Mouse (Mus musculus) lung, postnatal 0 days (tissue): Measurements from ENCODE around the gene Plbd2. TPM values are rescaled to one million over a fixed set of nuclear protein-coding genes. Genes with fewer than 3 reads are reported as not detected.
A peak's percentile ranks its signal among the peaks of the same experiment; 100 is the strongest.

Experiments used
- ATAC-seq: fragments of 200-750 bp; cut with Nextera tagmentation; 2 replicates; pipeline ENCODE4 v1.8.0; 2017; ENCODE audit warnings: moderate library complexity
- DNase-seq: peaks from one replicate; pipeline ENCODE4 v3.0.0-alpha.2; 2016; ENCODE audit warnings: low spot score
- H3K27ac ChIP-seq: fragments of 300-500 bp; sonication (generic); 2 replicates; pipeline ENCODE4 v1.5.1; 2014; ENCODE audit warnings: antibody characterized with exemption, mild to moderate bottlenecking, low read length, mixed read lengths
- H3K27me3 ChIP-seq: fragments of 300-500 bp; sonication (generic); replicated peaks from 2 replicates; pipeline ENCODE4 v1.6.1; 2014; ENCODE audit warnings: low read length, mixed read lengths; ENCODE audit not compliant: insufficient read depth
- H3K36me3 ChIP-seq: fragments of 300-500 bp; sonication (generic); 2 replicates; pipeline ENCODE4 v1.6.1; 2014; ENCODE audit warnings: low read length, mixed read lengths; ENCODE audit not compliant: insufficient read depth
- H3K4me1 ChIP-seq: fragments of 300-500 bp; sonication (generic); 2 replicates; pipeline ENCODE4 v1.6.1; 2014; ENCODE audit warnings: antibody characterized with exemption, low read depth, low read length, mixed read lengths; ENCODE audit not compliant: insufficient read depth
- H3K4me2 ChIP-seq: fragments of 300-500 bp; sonication (generic); replicated peaks from 2 replicates; pipeline ENCODE4 v1.6.1; 2014; ENCODE audit warnings: low read depth, mild to moderate bottlenecking, low read length, moderate library complexity, mixed read lengths
- H3K4me3 ChIP-seq: fragments of 300-500 bp; sonication (generic); 2 replicates; pipeline ENCODE4 v1.5.1; 2014; ENCODE audit warnings: low read depth, low read length
- H3K9ac ChIP-seq: fragments of 300-500 bp; sonication (generic); replicated peaks from 2 replicates; pipeline ENCODE4 v1.6.1; 2014; ENCODE audit warnings: low read depth, mild to moderate bottlenecking
- H3K9me3 ChIP-seq: fragments of 300-500 bp; sonication (generic); 2 replicates; pipeline ENCODE4 v1.6.1; 2016; ENCODE audit warnings: low read length, mixed read lengths
- CTCF ChIP-seq: IDR thresholded peaks from 2 replicates; pipeline ENCODE4 v1.5.1; 2016; ENCODE audit warnings: antibody characterized with exemption, mild to moderate bottlenecking
- EP300 ChIP-seq: IDR thresholded peaks from 2 replicates; pipeline ENCODE4 v1.6.1; 2016; ENCODE audit warnings: antibody characterized with exemption, mild to moderate bottlenecking, control low read depth
- WGBS: fragments of 180-500 bp; shearing (Covaris S2); extraction: QIAGEN DNeasy Blood & Tissue Kit; methylation state at CpG from one replicate; pipeline ENCODE4 v1.1.7; 2014; 5-methylcytosine and 5-hydroxymethylcytosine counted together
- polyA plus RNA-seq: library from polyadenylated mRNA; unstranded; fragments of >200 nt; fragmentation: Nextera tagmentation; extraction: Ambion mirVana; gene quantifications from 2 replicates; pipeline ENCODE4 v1.2.1, GENCODE M21; 2015

Gene Plbd2
- polyA plus RNA-seq, 1 experiment from 2014 or later = 69.2 TPM

DNA sequence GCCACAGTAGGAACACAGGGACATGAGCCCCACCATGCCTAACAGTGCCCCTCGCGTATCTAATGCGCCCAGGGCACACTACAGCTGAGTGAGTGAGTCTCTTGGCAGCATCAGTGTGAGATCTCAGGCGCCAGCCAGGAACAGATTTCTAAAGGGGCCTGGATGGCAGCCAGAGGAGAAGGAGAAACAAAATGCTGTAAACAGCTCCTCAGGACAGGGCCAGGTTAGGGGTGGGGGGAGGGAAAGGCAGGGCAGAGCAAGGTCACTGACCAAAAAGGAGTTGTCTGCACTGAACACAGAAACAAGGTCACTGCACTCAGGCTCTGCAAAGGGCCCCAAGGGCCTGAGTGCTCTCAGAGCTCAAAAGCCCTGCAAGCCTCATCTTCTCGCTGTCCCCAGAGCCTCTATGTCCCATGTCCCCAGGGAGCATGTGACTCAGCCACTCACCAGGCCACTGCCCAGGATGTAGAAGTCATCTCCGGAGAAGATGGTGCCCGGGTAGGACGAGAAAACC, 12.7 kb downstream of the Plbd2 start:
- ATAC-seq (peak; percentile 36), DNase-seq (peak; percentile 49)
- Histone ChIP-seq H3K4me1 (no peaks in the 10 kb centered on the region), H3K36me3 (0 out of 2 replicates have a peak, but pooled peaks cover 15% of the 10 kb centered on the region), H3K27ac (no peak overlapping the region), H3K27me3 (no peaks in the 10 kb centered on the region), H3K4me3 (no peak overlapping the region), H3K9ac (no peak overlapping the region), H3K4me2 (no peak overlapping the region), H3K9me3 (no peaks in the 10 kb centered on the region)
- WGBS = 53% methylated on average over 8 of the region's 8 CpGs
- TF ChIP-seq EP300 (no peak), CTCF (no peak)

DNA sequence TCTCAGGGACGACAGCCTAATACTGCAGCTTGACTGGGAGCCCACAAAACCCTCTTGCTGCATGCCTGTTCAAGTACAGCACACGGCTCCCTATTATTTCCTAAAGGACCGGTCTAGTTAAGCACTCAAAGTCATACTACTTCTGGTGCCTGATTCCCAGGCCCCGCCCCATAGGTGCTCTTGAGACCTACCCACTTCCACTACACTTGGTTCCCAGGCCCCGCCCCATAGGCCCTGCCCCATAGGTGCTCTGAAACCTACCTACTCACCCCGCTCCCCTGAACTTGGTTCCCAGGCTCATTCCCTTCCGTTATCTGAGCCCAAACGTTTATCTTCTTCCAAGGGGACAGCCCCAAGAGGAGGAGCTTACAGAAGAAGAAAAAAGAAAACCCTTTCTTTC, 15.6 kb downstream of the Plbd2 start:
- TF ChIP-seq EP300 = no peak
- no peak for TF ChIP-seq CTCF
- 0 out of 2 replicates have a peak, but pooled peaks have one; percentile 45 for ATAC-seq
- Histone ChIP-seq H3K9ac (no peak overlapping the region), H3K27ac (no peak overlapping the region), H3K9me3 (no peaks in the 10 kb centered on the region), H3K36me3 (0 out of 2 replicates have a peak, but pooled peaks cover 13% of the 10 kb centered on the region), H3K27me3 (no peaks in the 10 kb centered on the region), H3K4me1 (no peaks in the 10 kb centered on the region), H3K4me3 (no peak overlapping the region), H3K4me2 (no peak overlapping the region)
- no peak for DNase-seq
- 61% methylated on average over 8 of the region's 8 CpGs for WGBS

DNA sequence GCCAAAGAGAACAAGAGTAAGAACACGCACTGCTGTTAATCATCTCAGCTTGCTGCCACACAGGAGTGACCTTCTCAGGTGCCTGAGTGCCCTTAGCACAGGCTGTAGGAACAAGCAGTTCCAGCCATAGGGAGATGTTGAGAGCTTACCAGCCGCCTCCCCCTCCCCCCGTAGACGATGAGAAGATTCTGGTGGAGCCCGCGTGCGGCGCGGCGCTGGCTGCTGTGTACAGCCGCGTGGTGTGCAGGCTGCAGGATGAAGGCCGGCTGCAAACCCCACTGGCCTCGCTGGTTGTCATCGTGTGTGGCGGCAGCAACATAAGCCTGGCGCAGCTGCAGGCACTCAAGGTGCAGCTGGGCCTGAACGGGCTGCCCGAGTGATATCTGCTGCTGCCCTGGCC, 20.0 kb downstream of the Plbd2 start:
- TF ChIP-seq CTCF (no peak), EP300 (no peak)
- WGBS = 71% methylated on average over 19 of the region's 19 CpGs
- Histone ChIP-seq H3K4me3 (no peak overlapping the region), H3K36me3 (0 out of 2 replicates have a peak, but pooled peaks cover 13% of the 10 kb centered on the region), H3K4me1 (no peaks in the 10 kb centered on the region), H3K4me2 (no peak overlapping the region), H3K27ac (no peak overlapping the region), H3K9ac (no peak overlapping the region), H3K27me3 (no peaks in the 10 kb centered on the region), H3K9me3 (no peaks in the 10 kb centered on the region)
- DNase-seq (no peak), ATAC-seq (0 out of 2 replicates have a peak, but pooled peaks have one; percentile 24)

DNA sequence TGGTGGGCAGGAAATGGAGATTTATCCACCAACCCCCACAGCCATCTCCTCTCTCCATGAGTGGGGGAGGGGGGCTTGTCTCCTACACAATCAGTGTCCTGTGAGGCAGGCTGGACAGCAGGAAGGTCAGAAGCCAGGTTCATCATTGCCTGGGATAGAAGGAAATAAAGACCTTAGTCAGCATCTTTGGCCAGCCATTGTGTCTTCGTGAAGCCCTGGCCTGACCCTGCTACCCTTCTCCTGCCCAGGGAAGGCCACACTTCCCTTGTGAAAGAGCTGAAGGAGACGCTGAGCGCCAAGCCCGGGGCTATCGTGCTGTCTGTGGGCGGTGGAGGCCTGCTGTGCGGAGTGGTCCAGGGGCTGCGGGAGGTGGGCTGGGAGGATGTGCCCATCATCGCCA, 22.2 kb downstream of the Plbd2 start:
- TF ChIP-seq CTCF (no peak), EP300 (no peak)
- Histone ChIP-seq H3K9me3 (no peaks in the 10 kb centered on the region), H3K4me3 (no peak overlapping the region), H3K27me3 (no peaks in the 10 kb centered on the region), H3K4me1 (no peaks in the 10 kb centered on the region), H3K27ac (no peak overlapping the region), H3K4me2 (no peak overlapping the region), H3K36me3 (0 out of 2 replicates have a peak, but pooled peaks cover 4% of the 10 kb centered on the region), H3K9ac (no peak overlapping the region)
- ATAC-seq (no peak), DNase-seq (no peak)
- WGBS = 75% methylated on average over 9 of the region's 9 CpGs

DNA sequence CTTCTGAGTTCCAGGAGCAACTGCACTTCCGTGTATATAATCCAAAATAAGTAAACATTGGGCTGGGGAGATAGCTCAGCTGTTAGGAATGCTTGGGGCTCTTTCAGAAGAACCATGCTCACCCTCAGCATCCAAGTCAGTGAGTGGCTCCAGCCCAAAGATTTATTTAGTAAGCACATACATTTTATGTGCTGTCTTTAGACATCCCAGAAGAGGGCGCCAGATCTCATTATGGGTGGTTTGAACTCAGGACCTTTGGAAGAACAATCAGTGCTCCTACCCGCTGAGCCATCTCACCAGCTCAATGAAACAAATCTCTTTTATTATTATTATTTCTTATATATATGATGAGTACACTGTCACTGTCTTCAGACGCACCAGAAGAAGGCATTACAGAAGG, 23.9 kb downstream of the Plbd2 start:
- DNase-seq = no peak
- Histone ChIP-seq H3K9me3 (no peaks in the 10 kb centered on the region), H3K4me2 (no peak overlapping the region), H3K9ac (no peak overlapping the region), H3K27ac (no peak overlapping the region), H3K27me3 (no peaks in the 10 kb centered on the region), H3K4me3 (no peak overlapping the region), H3K36me3 (no peaks in the 10 kb centered on the region), H3K4me1 (no peaks in the 10 kb centered on the region)
- no peak for ATAC-seq
- 59% methylated on average over 4 of the region's 4 CpGs for WGBS
- TF ChIP-seq CTCF (no peak), EP300 (no peak)

DNA sequence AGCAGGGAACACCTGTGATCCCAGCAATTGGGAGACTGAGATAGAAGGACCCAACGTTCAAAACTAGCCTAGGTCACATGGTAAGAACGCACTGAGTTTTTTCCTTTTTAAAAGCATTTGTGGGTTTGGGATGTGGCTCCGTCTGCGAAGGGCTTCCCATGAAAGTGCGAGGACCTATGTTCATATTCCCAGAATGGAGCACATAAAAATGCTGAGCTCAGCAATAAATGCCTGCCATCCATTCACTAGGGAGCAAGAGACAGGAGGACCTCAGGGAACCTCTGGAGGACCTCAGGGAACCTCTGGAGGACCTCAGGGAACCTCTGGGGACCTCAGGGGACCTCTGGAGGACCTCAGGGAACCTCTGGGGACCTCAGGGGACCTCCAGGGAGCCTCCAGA, 25.4 kb downstream of the Plbd2 start:
- no peak for DNase-seq
- Histone ChIP-seq H3K9me3 (no peaks in the 10 kb centered on the region), H3K4me2 (no peak overlapping the region), H3K4me1 (no peaks in the 10 kb centered on the region), H3K36me3 (no peaks in the 10 kb centered on the region), H3K9ac (no peak overlapping the region), H3K27me3 (no peaks in the 10 kb centered on the region), H3K27ac (no peak overlapping the region), H3K4me3 (no peak overlapping the region)
- 82% methylated on average over 5 of the region's 5 CpGs for WGBS
- no peak for ATAC-seq
- TF ChIP-seq EP300 (no peak), CTCF (no peak)

DNA sequence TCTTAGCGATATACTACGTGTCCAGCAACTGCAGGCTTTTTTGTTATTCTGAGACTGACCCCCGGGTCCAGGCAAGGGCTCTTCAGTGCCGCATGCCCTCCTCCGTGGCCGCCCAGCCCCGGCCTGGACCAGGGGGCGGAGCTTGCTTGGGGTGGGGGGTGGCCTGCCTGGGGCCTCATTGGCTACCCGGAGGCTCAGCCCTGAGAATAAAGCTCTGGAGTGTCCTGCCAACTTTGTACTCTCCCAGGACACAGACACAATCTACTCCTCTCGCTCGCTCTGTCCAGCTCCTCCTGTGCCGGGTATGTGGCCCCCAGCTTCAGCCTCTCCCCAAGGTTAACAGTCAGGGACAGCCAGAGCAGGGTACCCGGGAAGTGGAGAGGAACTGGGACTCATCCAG, 27.1 kb downstream of the Plbd2 start, which contains the start of gene Sds:
Sds (plus strand) TSS at position 231 of the 400 bp plus-strand sequence.
- no peaks in the 10 kb centered on the region for H3K36me3 ChIP-seq
- H3K9me3 ChIP-seq = no peaks in the 10 kb centered on the region
- H3K9ac ChIP-seq = no peak within 1 kb of the TSS
- H3K4me3 ChIP-seq = no peak within 1 kb of the TSS
- no peak within 1 kb of the TSS for H3K4me2 ChIP-seq
- H3K27me3 ChIP-seq = no peaks in the 10 kb centered on the region
- DNase-seq (no peak), ATAC-seq (peak; percentile 19)
- H3K27ac ChIP-seq = no peak within 1 kb of the TSS
- WGBS = 12% methylated on average over 13 of the region's 13 CpGs
- TF ChIP-seq EP300 = no peak
- TF ChIP-seq CTCF = no peak
- H3K4me1 ChIP-seq = no peaks in the 10 kb centered on the region
